Mouse (Mus musculus): ENCODE measurements around the gene Taok1.

The Taok1 gene

DNA sequence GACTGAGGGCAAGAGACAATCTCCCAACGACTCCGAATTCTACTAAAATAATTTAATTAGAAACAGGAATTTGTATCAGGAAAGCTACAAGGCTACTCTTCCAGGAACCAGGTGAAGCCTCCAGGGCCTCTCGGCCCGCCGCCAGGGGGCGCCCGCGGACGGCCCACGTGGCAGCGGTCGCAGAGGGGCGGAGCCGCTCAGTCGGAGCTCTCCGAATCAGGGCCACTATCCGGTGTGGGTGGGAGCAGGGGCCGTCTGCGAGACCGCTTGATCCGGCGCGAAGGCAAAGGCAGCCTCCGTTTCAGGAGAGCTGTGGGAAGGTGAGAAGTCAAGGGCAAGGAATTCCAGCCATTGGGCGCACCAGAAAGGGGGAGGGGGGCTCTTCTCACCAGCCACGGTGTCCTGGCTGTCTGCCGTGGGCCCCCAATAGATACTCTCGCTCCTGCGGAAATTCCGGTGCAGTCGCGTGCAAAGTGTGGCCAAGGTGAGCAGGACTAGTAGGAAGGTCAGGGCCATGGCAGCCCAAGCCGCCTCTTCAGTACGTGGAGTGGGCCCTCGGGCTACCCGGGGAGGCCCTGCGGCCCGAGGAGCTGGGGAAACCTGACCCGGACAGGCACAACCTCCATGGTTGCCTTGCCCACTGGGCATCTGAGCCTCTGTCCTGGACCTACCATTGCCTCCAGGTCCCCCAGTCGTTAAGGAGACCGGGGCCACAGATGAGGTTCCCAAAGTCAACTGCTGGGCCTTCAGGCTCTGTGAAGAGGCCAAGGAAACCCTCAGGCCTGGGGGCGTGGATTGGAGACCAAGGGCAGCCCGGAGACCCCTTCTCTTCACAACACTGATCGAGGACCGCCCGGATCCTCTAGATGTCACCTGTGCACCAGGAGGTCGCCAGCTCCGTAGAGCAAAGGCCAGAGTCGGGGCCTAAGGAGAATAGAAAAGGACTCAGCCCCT lies 99.3 kb downstream of the Taok1 start:
- 23% methylated on average over 49 of the region's 49 CpGs for WGBS

GRCm38 (mm10) chr11:77507426-77507825 lies 100.2 kb downstream of the Taok1 start:
- 65% methylated on average over 4 of the region's 4 CpGs for WGBS

GRCm38 (mm10) chr11:77506941-77507340 lies 100.7 kb downstream of the Taok1 start:
- 81% methylated on average over 6 of the region's 6 CpGs for WGBS

GRCm38 (mm10) chr11:77506273-77506672 lies 101.3 kb downstream of the Taok1 start:
- WGBS: 82% methylated on average over 14 of the region's 14 CpGs

DNA sequence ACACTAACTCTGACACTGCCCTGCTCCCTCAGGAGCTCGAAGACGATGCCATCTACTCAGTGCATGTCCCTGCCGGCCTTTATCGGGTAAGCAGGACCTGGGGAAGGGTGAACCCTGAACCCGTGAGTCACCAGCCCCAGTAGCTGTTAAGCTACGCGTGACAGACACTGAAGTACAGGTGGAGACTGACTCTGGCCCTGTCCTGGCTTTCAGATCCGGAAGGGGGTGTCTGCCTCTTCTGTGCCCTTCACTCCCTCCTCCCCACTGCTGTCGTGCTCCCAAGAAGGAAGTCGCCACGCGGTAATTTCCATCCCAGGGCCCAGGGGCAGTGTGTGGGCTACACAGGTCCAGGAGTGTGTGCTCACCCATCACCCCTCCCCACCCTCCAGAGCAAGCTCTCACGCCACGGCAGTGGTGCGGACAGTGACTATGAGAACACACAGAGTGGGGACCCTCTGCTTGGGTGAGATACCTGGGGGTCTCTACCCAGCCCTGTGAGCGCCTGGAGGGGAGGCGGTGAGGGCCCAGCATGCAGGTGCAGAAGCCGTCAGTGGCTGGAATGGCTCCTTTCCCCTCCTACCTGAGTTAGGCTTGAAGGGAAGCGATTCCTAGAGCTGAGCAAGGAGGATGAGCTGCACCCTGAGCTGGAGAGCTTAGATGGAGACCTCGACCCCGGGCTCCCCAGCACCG lies 102.2 kb downstream of the Taok1 start:
- 91% methylated on average over 22 of the region's 22 CpGs for WGBS

GRCm38 (mm10) chr11:77504377-77504776 lies 103.2 kb downstream of the Taok1 start:
- WGBS: 92% methylated on average over 19 of the region's 19 CpGs

DNA sequence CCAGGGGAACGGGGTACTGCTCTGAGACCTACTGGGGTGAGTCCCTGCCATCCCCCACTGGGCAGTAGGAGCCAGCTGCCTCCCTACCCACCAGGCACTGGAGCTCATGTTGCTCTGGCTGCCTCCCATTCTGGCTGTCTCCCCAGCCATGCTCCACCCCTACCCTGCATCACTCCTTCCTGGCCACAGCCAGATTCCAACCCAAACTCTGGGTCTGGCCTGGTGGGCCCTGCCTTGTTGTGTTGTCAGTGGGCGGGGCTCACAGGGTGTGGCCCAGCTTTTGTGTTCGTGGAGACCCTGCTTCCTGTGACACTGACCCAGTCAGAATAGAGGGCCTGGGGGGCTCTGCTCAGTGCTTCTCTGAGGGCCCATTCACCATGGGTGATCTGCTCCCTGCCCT lies 104.1 kb downstream of the Taok1 start:
- WGBS: 35% methylated on average over 3 of the region's 3 CpGs

GRCm38 (mm10) chr11:77502481-77502880 lies 105.1 kb downstream of the Taok1 start:
- WGBS: 69% methylated on average over 6 of the region's 6 CpGs

DNA sequence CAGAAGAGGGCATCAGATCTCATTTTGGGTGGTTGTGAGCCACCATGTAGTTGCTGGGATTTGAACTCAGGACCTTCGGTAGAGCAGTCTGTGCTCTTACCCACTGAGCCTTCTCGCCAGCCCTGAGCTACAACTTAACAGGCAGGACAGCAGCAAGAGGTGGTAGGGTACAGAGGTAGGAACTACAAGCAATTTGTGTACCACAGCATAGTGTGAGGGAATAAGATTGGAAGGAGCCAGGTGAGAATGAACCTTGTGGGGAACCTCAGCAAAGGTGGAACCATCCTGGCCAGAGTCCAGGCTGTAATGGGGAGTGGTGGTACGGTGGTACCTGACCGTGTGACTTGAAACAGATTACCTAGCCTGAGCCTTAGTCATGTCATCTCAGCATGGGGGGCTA lies 105.6 kb downstream of the Taok1 start:
- WGBS: 88% methylated on average over 4 of the region's 4 CpGs

GRCm38 (mm10) chr11:77501392-77501791 lies 106.2 kb downstream of the Taok1 start:
- 15% methylated on average over 5 of the region's 5 CpGs for WGBS

DNA sequence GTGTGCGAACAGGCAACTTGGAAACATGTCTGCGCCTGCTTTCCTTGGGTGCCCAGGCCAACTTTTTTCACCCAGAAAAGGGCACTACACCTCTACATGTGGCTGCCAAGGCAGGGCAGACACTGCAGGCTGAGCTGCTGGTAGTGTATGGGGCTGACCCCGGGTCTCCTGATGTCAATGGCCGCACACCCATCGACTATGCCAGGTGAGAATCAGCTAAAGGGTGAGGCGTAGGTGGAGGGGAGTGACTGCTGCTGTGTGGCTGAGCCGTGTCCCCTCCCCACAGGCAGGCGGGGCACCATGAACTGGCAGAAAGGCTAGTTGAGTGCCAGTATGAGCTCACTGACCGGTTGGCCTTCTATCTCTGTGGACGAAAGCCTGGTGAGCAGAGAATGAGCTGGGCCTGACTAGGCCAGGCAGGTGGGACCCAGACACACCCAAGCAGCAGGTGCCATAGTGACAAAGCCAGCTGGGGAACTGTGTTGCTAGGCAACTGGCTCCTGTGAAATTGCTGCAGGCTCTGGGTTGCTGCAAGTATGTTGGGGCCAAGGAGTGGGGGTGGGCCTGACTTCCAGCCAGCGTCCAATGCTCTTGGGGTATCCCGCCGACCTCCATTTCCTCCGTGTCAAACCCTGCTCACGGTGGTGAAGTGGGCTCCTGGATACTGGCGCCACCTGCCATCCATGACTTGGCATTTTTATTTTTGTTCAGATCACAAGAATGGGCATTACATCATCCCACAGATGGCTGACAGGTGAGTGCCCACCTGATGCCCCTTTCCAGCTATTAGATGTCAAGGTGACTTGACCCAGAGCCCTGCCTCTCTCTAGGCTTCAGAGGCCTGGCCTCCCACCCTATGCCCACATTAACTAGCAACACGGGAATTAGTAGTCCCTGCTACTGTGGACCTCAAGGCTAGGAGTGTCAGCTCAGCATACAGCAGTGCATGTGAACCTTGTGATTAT lies 107.0 kb downstream of the Taok1 start:
- 46% methylated on average over 17 of the region's 17 CpGs for WGBS

GRCm38 (mm10) chr11:77499354-77499753 lies 108.3 kb downstream of the Taok1 start:
- 57% methylated on average over 7 of the region's 7 CpGs for WGBS

DNA sequence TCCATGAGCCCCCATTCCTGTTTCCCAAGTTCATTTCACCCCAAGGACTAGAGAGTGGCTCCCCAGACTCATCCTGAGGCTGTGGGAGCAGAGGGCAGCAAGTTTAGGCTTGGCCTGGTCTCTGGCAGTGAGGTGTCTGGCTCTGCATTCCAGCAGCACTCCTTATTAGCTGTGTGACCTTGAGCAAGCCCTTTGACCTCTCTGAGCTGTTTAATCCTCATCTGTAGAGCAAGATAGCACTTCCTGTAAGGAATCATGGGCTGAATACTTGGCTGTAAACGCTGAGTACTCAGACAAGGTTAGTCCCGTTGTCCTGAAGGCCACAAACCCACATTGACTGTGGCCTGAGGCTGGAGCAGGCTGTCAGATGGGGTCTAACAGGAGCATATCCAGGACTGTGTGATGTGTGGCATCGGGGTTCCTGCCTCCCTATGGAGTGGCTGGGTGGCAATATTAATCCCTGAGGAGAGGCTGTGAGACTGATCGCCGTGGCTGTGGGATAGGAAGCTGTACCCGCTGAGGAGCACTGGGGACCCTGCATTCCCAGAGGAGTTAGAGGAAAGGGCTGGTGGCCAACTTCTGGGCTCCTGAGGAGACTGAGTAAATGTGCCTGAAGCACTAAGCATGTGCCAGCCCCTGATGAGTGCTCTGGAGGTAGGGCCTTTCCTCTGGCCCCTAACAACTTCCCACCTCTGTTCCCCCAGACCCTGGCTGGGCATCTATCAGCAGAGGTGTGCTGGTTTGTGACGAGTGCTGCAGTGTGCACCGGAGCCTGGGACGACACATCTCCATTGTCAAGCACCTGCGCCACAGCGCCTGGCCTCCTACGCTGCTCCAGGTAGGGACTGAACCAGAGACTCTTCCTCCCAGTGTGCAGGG lies 109.1 kb downstream of the Taok1 start:
- 62% methylated on average over 12 of the region's 12 CpGs for WGBS

GRCm38 (mm10) chr11:77497851-77498250 lies 109.8 kb downstream of the Taok1 start:
- WGBS: 42% methylated on average over 4 of the region's 4 CpGs

DNA sequence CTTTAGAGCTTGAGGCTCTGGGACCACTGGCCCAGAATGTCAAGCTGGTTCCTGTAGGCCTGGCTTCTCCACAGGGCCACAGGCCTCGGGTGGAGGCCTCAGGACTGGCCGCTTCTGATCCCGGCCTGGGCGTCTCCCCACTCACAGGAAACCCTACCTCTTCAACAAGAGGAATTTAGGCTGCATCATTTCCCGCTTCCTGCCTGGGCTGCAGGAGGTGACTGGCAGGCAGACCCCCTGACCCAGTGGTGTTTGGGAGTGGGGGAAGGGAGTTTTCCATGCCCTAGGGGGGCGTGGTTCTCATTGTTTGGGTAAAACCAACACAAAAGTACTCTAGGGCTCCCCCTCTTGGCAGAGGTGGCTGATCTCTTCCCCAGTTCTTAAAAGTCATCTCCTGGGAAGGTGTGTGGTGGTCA lies 110.3 kb downstream of the Taok1 start:
- WGBS: 61% methylated on average over 6 of the region's 6 CpGs

GRCm38 (mm10) chr11:77494782-77495181 lies 112.8 kb downstream of the Taok1 start:
- WGBS: 53% methylated on average over 6 of the region's 6 CpGs

- 14% methylated on average over 4 of the region's 4 CpGs for WGBS
Observed at GRCm38 (mm10) chr11:77494344-77494676, 113.3 kb downstream of the Taok1 start.

DNA sequence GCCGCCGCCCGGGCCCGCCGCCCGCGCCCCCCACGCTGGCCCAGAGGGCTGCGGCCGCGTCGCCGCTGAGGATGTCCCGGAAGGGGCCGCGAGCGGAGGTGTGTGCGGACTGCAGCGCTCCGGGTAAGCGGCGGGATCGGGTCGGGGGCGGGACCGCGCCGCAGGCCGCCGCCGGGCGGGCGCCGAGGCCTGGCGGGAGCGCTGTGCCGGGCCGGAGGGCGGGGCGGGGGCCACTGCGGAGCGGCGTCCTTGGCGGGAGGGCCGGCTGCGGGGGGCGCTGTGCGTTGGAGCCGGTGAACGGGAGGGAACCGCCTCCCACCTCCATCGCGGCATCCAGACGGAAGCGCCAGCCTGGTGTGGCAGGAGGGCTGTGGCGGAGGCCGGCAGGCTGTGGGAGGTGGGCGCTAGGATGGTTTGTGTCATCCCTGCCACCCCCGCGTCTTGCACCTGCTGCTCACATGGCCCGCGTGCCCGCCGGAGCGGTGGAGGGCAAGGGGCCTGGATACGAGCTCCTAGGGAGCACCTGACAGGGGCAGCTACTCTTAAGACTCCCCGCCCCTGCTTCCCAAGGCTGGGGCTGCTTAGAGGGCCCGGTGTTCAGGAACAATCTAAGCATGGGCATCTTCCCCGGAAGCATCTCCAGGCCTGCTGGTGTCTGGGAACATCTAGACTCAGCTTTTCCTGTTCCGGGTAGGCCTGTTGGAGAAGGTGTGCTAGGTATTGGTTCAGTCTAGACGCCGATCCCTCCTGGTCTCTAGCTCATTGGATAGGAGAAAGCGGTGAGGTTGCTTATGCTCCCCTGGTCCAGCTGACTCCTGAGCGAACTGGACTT lies 113.9 kb downstream of the Taok1 start, which contains the start of gene Git1:
Gene Git1, plus strand, starts transcription at position 51 of the 832 bp plus-strand sequence.
- 2% methylated on average over 72 of the region's 74 CpGs for WGBS

DNA sequence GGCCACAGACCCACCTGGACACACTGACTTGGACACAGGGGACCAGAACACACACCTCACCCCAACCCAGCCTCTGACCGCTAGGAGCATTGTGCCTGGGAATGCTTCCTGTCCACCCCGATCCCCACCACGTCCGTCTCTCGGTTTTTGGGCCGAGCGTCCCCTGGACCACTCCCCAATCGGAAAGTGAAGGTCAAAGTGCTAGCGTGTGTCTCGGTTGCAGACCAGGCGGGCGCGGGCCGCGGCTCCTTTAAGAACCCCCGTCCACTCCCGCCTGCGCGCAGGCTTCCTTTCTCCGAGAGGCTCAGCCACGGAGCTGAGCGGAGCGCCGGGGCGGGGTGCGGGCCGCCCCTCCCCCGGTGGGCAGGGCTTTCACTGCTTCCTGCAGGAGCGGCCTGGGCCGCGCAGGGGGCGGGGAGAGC lies 114.7 kb downstream of the Taok1 start:
- WGBS: under 1% methylated on average over 31 of the region's 32 CpGs

All from cerebral cortex, adult 2 months (tissue).